Mouse (Mus musculus) erythroblast, embryonic 14.5 days (primary cell): Measurements from ENCODE around the gene Cebpz.

Experiments used
- GATA1 ChIP-seq: IDR thresholded peaks from 2 replicates; pipeline ENCODE4 v1.6.1; 2012; ENCODE audit warnings: low read length, inconsistent platforms, mixed read lengths
- TAL1 ChIP-seq: IDR thresholded peaks from 3 replicates; pipeline ENCODE4 v1.6.1; 2012; ENCODE audit warnings: low read length, inconsistent platforms, mixed read lengths

GRCm38 (mm10) chr17:78888554-78888953 lies 48.3 kb downstream of the Cebpz start:
- TF ChIP-seq TAL1 (no peak), GATA1 (no peak)
